In genomic region chr16:22856773-22857172, GRCm38 (mm10) we compare ENCODE assay signal across 7 mouse cellular contexts. TPM values are rescaled to one million over a fixed set of nuclear protein-coding genes. Genes with fewer than 3 reads are reported as not detected.
DNase-seq lines count a peak whose midpoint lies in the region; ATAC-seq and TF ChIP-seq lines count a peak whose summit lies in the region.

No protein-coding gene starts in this region.

- TF ChIP-seq POLR2A in testis, adult 2 months (IDR thresholded peaks at IDR 0.05; ENCODE audit: control insufficient read depth, low read depth, low read length): no peak
- no peak for TF ChIP-seq POLR2A in limb, embryonic 14.5 days (IDR thresholded peaks at IDR 0.05; ENCODE audit: borderline replicate concordance, extremely low read depth, insufficient read depth, insufficient read length)

- ATAC-seq in erythroblast, adult 5-6 weeks (replicated peaks; ENCODE audit: low FRiP score, poor library complexity, severe bottlenecking): peak; percentile 34
- ATAC-seq in limb, embryonic 14.5 days (ENCODE audit: low FRiP score, low read depth): no peak

- H3K9ac ChIP-seq in limb, embryonic 14.5 days (ENCODE audit: low read depth, low read length, severe bottlenecking): peak overlapping the region; percentile 58

- H3K9me3 ChIP-seq in limb, embryonic 14.5 days (ENCODE audit: control insufficient read depth, low read length): no peaks in the 10 kb centered on the region

- H3K4me1 ChIP-seq in testis, adult 2 months (ENCODE audit: control insufficient read depth, insufficient read depth, low read length): peaks cover 6% of the 10 kb centered on the region
- peaks cover 9% of the 10 kb centered on the region for H3K4me1 ChIP-seq in limb, embryonic 14.5 days (ENCODE audit: control insufficient read depth, insufficient read depth, low read length)

- TF ChIP-seq CTCF in testis, adult 2 months (IDR thresholded peaks at IDR 0.05; ENCODE audit: control insufficient read depth, insufficient read depth, insufficient replicate concordance, low read depth, low read length): no peak

- no peak for DNase-seq in testis, postnatal 10 days (ENCODE audit: low spot score)
- no peak for DNase-seq in limb, embryonic 14.5 days (ENCODE audit: low spot score)
- DNase-seq in splenic B cell, adult 2 months (ENCODE audit: low read depth, low spot score): peak; percentile 2
- no peak for DNase-seq in adrenal gland, postnatal 36 days
- DNase-seq in urinary bladder, adult 18-20 months (ENCODE audit: low spot score in 2 of 2): no peak

- peak overlapping the region; percentile 82 for H3K4me2 ChIP-seq in limb, embryonic 14.5 days (replicated peaks; ENCODE audit: low read depth, low read length, severe bottlenecking)

- WGBS in limb, embryonic 14.5 days: 12% methylated on average over 9 of the region's 9 CpGs

- no peak overlapping the region; the same call in 1 of the 2 replicates for H3K27ac ChIP-seq in testis, adult 2 months (ENCODE audit: control insufficient read depth, insufficient read depth, low read depth, low read length)
- H3K27ac ChIP-seq in limb, embryonic 14.5 days (replicated peaks; ENCODE audit: low read depth, low read length): peak overlapping the region; percentile 61; the same call in 1 of the 2 replicates

- H3K27me3 ChIP-seq in testis, adult 2 months (ENCODE audit: control insufficient read depth, insufficient read depth, low read length): no peaks in the 10 kb centered on the region
- no peaks in the 10 kb centered on the region for H3K27me3 ChIP-seq in limb, embryonic 14.5 days (ENCODE audit: control insufficient read depth, insufficient read depth, low read length)
- H3K27me3 ChIP-seq in splenic B cell, adult 2 months (ENCODE audit: control insufficient read depth, insufficient read depth, low read length, poor library complexity, severe bottlenecking): no peaks in the 10 kb centered on the region

- no peaks in the 10 kb centered on the region for H3K36me3 ChIP-seq in testis, adult 2 months (ENCODE audit: control insufficient read depth, insufficient read depth, low read length)
- H3K36me3 ChIP-seq in limb, embryonic 14.5 days (ENCODE audit: control insufficient read depth, insufficient read depth, low read length): peaks cover 5% of the 10 kb centered on the region
- H3K36me3 ChIP-seq in splenic B cell, adult 2 months (ENCODE audit: control insufficient read depth, insufficient read depth, low read length, poor library complexity, severe bottlenecking): no peaks in the 10 kb centered on the region

- peak overlapping the region; percentile 97; the same call in 1 of the 2 replicates for H3K4me3 ChIP-seq in testis, adult 2 months (ENCODE audit: control insufficient read depth, low read depth, low read length)
- peak overlapping the region; percentile 71 for H3K4me3 ChIP-seq in limb, embryonic 14.5 days (replicated peaks; ENCODE audit: low read length)

RNA-seq across cellular contexts. Expression of gene Tbccd1, which starts 0.7 kb away (rescaled TPM):
- 21.2 and 22.1 TPM in 2 replicates for polyA plus RNA-seq in testis, adult 2 months (2012; rRNA removed)
- total RNA-seq in erythroblast, adult 5-6 weeks (2015; ENCODE audit: low replicate concordance): 12.5 and 13.6 TPM in 2 replicates
- 21.0 and 21.3 TPM in 2 replicates for total RNA-seq in erythroblast, adult 5-6 weeks (2017; ENCODE audit: low replicate concordance)
- 23.0 and 25.7 TPM in 2 replicates for polyA plus RNA-seq in limb, embryonic 14.5 days (2012; rRNA removed)
- 26.0 and 27.6 TPM in 2 replicates for polyA plus RNA-seq in limb, embryonic 14.5 days (2014; fragmentation: Nextera tagmentation; extraction: Ambion mirVana)
- total RNA-seq in adrenal gland, postnatal 36 days (2021): 10 to 100 TPM; 17.7 to 24.9 TPM

RNA-seq across cellular contexts. Expression of gene Dnajb11, which starts 0.9 kb away (rescaled TPM):
- polyA plus RNA-seq in testis, adult 2 months (2012; rRNA removed): 27.8 and 32.9 TPM in 2 replicates
- total RNA-seq in erythroblast, adult 5-6 weeks (2015; ENCODE audit: low replicate concordance): 27.2 and 43.8 TPM in 2 replicates
- 42.3 and 65.0 TPM in 2 replicates for total RNA-seq in erythroblast, adult 5-6 weeks (2017; ENCODE audit: low replicate concordance)
- polyA plus RNA-seq in limb, embryonic 14.5 days (2012; rRNA removed): 42.2 and 58.9 TPM in 2 replicates
- polyA plus RNA-seq in limb, embryonic 14.5 days (2014; fragmentation: Nextera tagmentation; extraction: Ambion mirVana): 99.4 and 100 TPM in 2 replicates
- total RNA-seq in adrenal gland, postnatal 36 days (2021): 10 to 100 TPM; 80.8 to 81.5 TPM

RNA-seq across cellular contexts. Expression of gene Ahsg, which starts 34.3 kb away (rescaled TPM):
- 0.15 and 0.69 TPM in 2 replicates for polyA plus RNA-seq in testis, adult 2 months (2012; rRNA removed)
- not detected in 2 replicates for total RNA-seq in erythroblast, adult 5-6 weeks (2015; ENCODE audit: low replicate concordance)
- not detected in 2 replicates for total RNA-seq in erythroblast, adult 5-6 weeks (2017; ENCODE audit: low replicate concordance)
- polyA plus RNA-seq in limb, embryonic 14.5 days (2012; rRNA removed): 0.35 and 1.4 TPM in 2 replicates
- not detected in 2 replicates for polyA plus RNA-seq in limb, embryonic 14.5 days (2014; fragmentation: Nextera tagmentation; extraction: Ambion mirVana)
- total RNA-seq in adrenal gland, postnatal 36 days (2021): 1 to 10 TPM; 1.6 to 7.1 TPM

RNA-seq across cellular contexts. Expression of gene Crygs, which starts 45.4 kb away (rescaled TPM):
- polyA plus RNA-seq in testis, adult 2 months (2012; rRNA removed): 0.12 TPM in 1 of 2 replicates, not detected in the other
- not detected in 2 replicates for total RNA-seq in erythroblast, adult 5-6 weeks (2015; ENCODE audit: low replicate concordance)
- not detected in 2 replicates for total RNA-seq in erythroblast, adult 5-6 weeks (2017; ENCODE audit: low replicate concordance)
- not detected in 2 replicates for polyA plus RNA-seq in limb, embryonic 14.5 days (2012; rRNA removed)
- not detected in 2 replicates for polyA plus RNA-seq in limb, embryonic 14.5 days (2014; fragmentation: Nextera tagmentation; extraction: Ambion mirVana)
- total RNA-seq in adrenal gland, postnatal 36 days (2021): not detected
